Mouse (Mus musculus) bone marrow, adult 2 months (tissue): ENCODE measurements around the gene Cldn6.

Experiments used
- CTCF ChIP-seq: fragments of 200-500 bp; IDR thresholded peaks from 2 replicates; pipeline ENCODE4 v1.5.1; 2011; ENCODE audit warnings: low read length, control low read depth; ENCODE audit not compliant: control insufficient read depth, insufficient read depth
- POLR2A ChIP-seq: fragments of 200-500 bp; IDR thresholded peaks from 2 replicates; pipeline ENCODE4 v1.6.1; 2011; ENCODE audit warnings: low read depth, mild to moderate bottlenecking, control low read depth, low read length, borderline replicate concordance; ENCODE audit not compliant: control insufficient read depth

GRCm38 (mm10) chr17:23725477-23725876 is 46.4 kb downstream of the Cldn6 start:
- no peak for TF ChIP-seq POLR2A
- no peak for TF ChIP-seq CTCF
